Mouse (Mus musculus) kidney, postnatal 25 days (tissue): ENCODE results near the gene Foxa2.

ENCODE experiments used
- DNase-seq, 2 experiments: peaks; one replicate each; pipeline ENCODE4 v3.0.0; 2021; ENCODE audit warnings: mixed read lengths in 2 of 2

Gene Foxa2

GRCm38 (mm10) chr2:147998206-147998966 is 48.4 kb downstream of the Foxa2 start:
- DNase-seq, result no peak

DNA sequence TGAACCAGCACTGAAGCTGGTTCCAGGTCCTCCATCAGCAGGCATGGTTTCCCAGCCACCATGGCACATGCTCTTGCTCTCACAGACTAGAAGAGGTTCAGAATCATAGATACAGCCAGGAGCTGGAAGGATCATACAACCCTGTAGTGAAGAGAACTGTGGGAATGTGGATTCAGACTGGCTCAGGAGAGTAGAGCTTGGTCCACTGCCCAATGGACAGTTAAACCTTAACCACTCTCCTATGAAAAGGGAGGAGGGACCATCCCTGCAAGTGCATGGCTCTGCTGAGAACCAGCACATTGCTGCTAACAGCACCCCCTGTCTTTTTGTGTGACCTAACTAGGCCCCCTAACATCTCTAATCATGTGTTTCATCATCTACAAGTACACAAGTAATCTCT is 50.0 kb downstream of the Foxa2 start:
- peak; percentile 46 to 53 for DNase-seq

- no peak for DNase-seq
Observed at GRCm38 (mm10) chr2:147993821-147994220, 52.9 kb downstream of the Foxa2 start.

- DNase-seq, result peak; percentile 60 to 67
Observed at GRCm38 (mm10) chr2:147992935-147993679, 53.7 kb downstream of the Foxa2 start.
